Mouse (Mus musculus) embryonic fibroblast, embryonic 13.5 days (primary cell): Measurements from ENCODE around the gene 4930503B20Rik.

ENCODE experiments used
- CTCF ChIP-seq: IDR thresholded peaks from 2 replicates; pipeline ENCODE4 v1.5.1; 2011; ENCODE audit warnings: mild to moderate bottlenecking, control low read depth, low read length, moderate library complexity, borderline replicate concordance; ENCODE audit not compliant: insufficient read depth
- POLR2A ChIP-seq: IDR thresholded peaks from 2 replicates; pipeline ENCODE4 v1.6.1; 2011; ENCODE audit warnings: low read depth, mild to moderate bottlenecking, control low read depth, low read length, moderate library complexity

GRCm38 (mm10) chr3:146698982-146699381, 47.9 kb upstream of the 4930503B20Rik start:
- TF ChIP-seq CTCF, result no peak
- TF ChIP-seq POLR2A, result no peak
